In the genomic region with DNA sequence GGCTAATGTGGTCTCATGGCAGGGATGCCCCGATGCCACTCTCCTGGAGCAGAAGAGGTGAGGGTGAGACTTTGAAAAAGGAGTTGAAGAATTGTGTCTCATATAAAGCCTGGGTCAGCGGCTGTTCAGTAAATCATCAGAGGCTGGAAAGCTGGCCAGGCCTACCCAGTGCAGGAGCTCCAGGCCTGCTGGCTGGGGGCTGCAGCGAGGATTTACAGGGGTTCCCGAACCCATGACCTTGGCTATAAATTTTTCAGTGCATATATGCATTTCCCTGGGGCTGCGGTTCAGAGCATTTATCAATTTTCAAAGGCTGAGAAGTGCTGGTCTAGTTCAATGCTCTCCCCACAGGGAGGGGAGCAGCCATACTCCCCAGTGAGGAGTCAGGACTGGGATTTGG, we compare ENCODE assay signal across 27 mouse cellular contexts.
A peak's percentile ranks its signal among the peaks of the same experiment; 100 is the strongest.
DNase-seq lines count a peak whose midpoint lies in the region; ATAC-seq and TF ChIP-seq lines count a peak whose summit lies in the region.
"Had no signal": no experiment of that assay in that cellular context is flagged by ENCODE, and none has a peak within 500 bp of the region (broad histone marks: within the 10 kb centered on the region; RNA-seq: fewer than 3 reads in every experiment).

No protein-coding gene starts in this region.

- H3K27me3 ChIP-seq in hindbrain, embryonic 11.5 days (ENCODE audit: control insufficient read depth, insufficient read depth, low read length): no peaks in the 10 kb centered on the region
- no peaks in the 10 kb centered on the region for H3K27me3 ChIP-seq in hindbrain, embryonic 14.5 days (ENCODE audit: control insufficient read depth, insufficient read depth, low read length)
- H3K27me3 ChIP-seq in kidney, postnatal 0 days (ENCODE audit: insufficient read depth, low read length): no peaks in the 10 kb centered on the region
- no peaks in the 10 kb centered on the region for H3K27me3 ChIP-seq in limb, embryonic 10.5 days (ENCODE audit: low read depth, poor library complexity, severe bottlenecking)
- H3K27me3 ChIP-seq: heart, embryonic 13.5 days; midbrain, embryonic 15.5 days had no signal

- no peak for ATAC-seq in hindbrain, embryonic 11.5 days (ENCODE audit: low FRiP score)
- no peak for ATAC-seq in hindbrain, embryonic 14.5 days (ENCODE audit: low FRiP score)
- ATAC-seq in kidney, postnatal 0 days (replicated peaks; ENCODE audit: low FRiP score, low read depth): no peak
- no peak for ATAC-seq in cerebellum, adult (ENCODE audit: insufficient number of reproducible peaks, low FRiP score, low TSS enrichment)
- ATAC-seq: CD4-positive, CD25-positive, alpha-beta regulatory T cell, adult 4 months; liver, postnatal 0 days; midbrain, embryonic 15.5 days had no signal

- TF ChIP-seq CTCF in kidney, postnatal 0 days (IDR thresholded peaks at IDR 0.05; ENCODE audit: low read depth): no peak

- H3K27ac ChIP-seq in hindbrain, embryonic 11.5 days (ENCODE audit: low read depth, low read length): peak overlapping the region; percentile 17; the same call in 1 of the 2 replicates
- H3K27ac ChIP-seq in hindbrain, embryonic 14.5 days: no peak overlapping the region
- no peak overlapping the region for H3K27ac ChIP-seq in kidney, postnatal 0 days
- 0 out of 2 replicates have a peak overlapping the region, but pooled peaks have one; percentile 8 for H3K27ac ChIP-seq in limb, embryonic 10.5 days
- H3K27ac ChIP-seq: embryonic facial prominence, embryonic 13.5 days; forebrain, embryonic 12.5 days; heart, adult 2 months; heart, embryonic 13.5 days; layer of hippocampus, adult 2 months; limb, embryonic 12.5 days had no signal

- H3K4me3 ChIP-seq in hindbrain, embryonic 11.5 days (ENCODE audit: low read depth, low read length): no peak overlapping the region
- H3K4me3 ChIP-seq in hindbrain, embryonic 14.5 days (replicated peaks; ENCODE audit: low read length): no peak overlapping the region
- no peak overlapping the region for H3K4me3 ChIP-seq in kidney, postnatal 0 days (replicated peaks; ENCODE audit: low read depth, low read length)
- H3K4me3 ChIP-seq in limb, embryonic 10.5 days: no peak overlapping the region
- H3K4me3 ChIP-seq: embryonic facial prominence, embryonic 13.5 days; erythroblast, embryonic 14.5 days; forebrain, embryonic 12.5 days; heart, adult 2 months; heart, embryonic 13.5 days; layer of hippocampus, adult 2 months; limb, embryonic 12.5 days; midbrain, embryonic 15.5 days had no signal

- H3K4me1 ChIP-seq in hindbrain, embryonic 11.5 days (replicated peaks; ENCODE audit: control insufficient read depth, insufficient read depth, low read length): peaks cover 5% of the 10 kb centered on the region
- peaks cover 41% of the 10 kb centered on the region for H3K4me1 ChIP-seq in hindbrain, embryonic 14.5 days (replicated peaks; ENCODE audit: control insufficient read depth, insufficient read depth, low read length)
- no peaks in the 10 kb centered on the region for H3K4me1 ChIP-seq in kidney, postnatal 0 days (replicated peaks; ENCODE audit: insufficient read depth, low read length)
- H3K4me1 ChIP-seq in limb, embryonic 10.5 days: peaks cover 60% of the 10 kb centered on the region

- H3K36me3 ChIP-seq in hindbrain, embryonic 11.5 days (ENCODE audit: control insufficient read depth, insufficient read depth, low read length): no peaks in the 10 kb centered on the region
- no peaks in the 10 kb centered on the region for H3K36me3 ChIP-seq in hindbrain, embryonic 14.5 days (replicated peaks; ENCODE audit: control insufficient read depth, insufficient read depth)
- no peaks in the 10 kb centered on the region for H3K36me3 ChIP-seq in kidney, postnatal 0 days (ENCODE audit: insufficient read depth, low read length)
- no peaks in the 10 kb centered on the region for H3K36me3 ChIP-seq in limb, embryonic 10.5 days
- H3K36me3 ChIP-seq: embryonic facial prominence, embryonic 13.5 days; forebrain, embryonic 12.5 days; heart, embryonic 13.5 days; limb, embryonic 12.5 days; midbrain, embryonic 15.5 days had no signal

- peak overlapping the region; percentile 21; the same call in 1 of the 2 replicates for H3K9ac ChIP-seq in hindbrain, embryonic 11.5 days (ENCODE audit: low read depth, low read length)
- no peak overlapping the region for H3K9ac ChIP-seq in hindbrain, embryonic 14.5 days
- H3K9ac ChIP-seq in kidney, postnatal 0 days (ENCODE audit: low read depth, low read length): no peak overlapping the region
- H3K9ac ChIP-seq: embryonic facial prominence, embryonic 13.5 days; forebrain, embryonic 12.5 days; heart, embryonic 13.5 days; limb, embryonic 12.5 days; liver, postnatal 0 days; midbrain, embryonic 15.5 days had no signal

- H3K4me2 ChIP-seq in hindbrain, embryonic 11.5 days (replicated peaks; ENCODE audit: low read depth, low read length): no peak overlapping the region
- no peak overlapping the region for H3K4me2 ChIP-seq in hindbrain, embryonic 14.5 days (replicated peaks)
- H3K4me2 ChIP-seq in kidney, postnatal 0 days (ENCODE audit: low read length): no peak overlapping the region
- H3K4me2 ChIP-seq: embryonic facial prominence, embryonic 13.5 days; forebrain, embryonic 12.5 days; heart, embryonic 13.5 days; limb, embryonic 12.5 days; liver, embryonic 11.5 days; midbrain, embryonic 15.5 days had no signal

- no peaks in the 10 kb centered on the region for H3K9me3 ChIP-seq in hindbrain, embryonic 11.5 days (ENCODE audit: control insufficient read depth, low read length)
- no peaks in the 10 kb centered on the region for H3K9me3 ChIP-seq in hindbrain, embryonic 14.5 days (ENCODE audit: control insufficient read depth, low read length)
- H3K9me3 ChIP-seq in kidney, postnatal 0 days (replicated peaks; ENCODE audit: low read length): no peaks in the 10 kb centered on the region
- H3K9me3 ChIP-seq in limb, embryonic 10.5 days (replicated peaks): no peaks in the 10 kb centered on the region
- H3K9me3 ChIP-seq: embryonic facial prominence, embryonic 13.5 days; forebrain, embryonic 12.5 days; heart, embryonic 13.5 days; limb, embryonic 12.5 days; midbrain, embryonic 15.5 days had no signal

- no peak for DNase-seq in hindbrain, embryonic 11.5 days (ENCODE audit: low spot score)
- DNase-seq in hindbrain, embryonic 14.5 days (ENCODE audit: low spot score): no peak
- DNase-seq in kidney, postnatal 0 days (ENCODE audit: low spot score): peak; percentile 66
- no peak for DNase-seq in kidney, adult 11 months
- peak; percentile 53 for DNase-seq in embryo, embryonic 10.5 days (ENCODE audit: low spot score)
- no peak for DNase-seq in limb, embryonic 10.5 days (ENCODE audit: low spot score)
- no peak for DNase-seq in thymus, postnatal 36 days
- DNase-seq: adrenal gland, postnatal 25 days; cerebellum, adult 9-10 months; gastrocnemius, postnatal 36 days; heart, adult 2 months; heart, postnatal 14 days; kidney, adult 2 months; liver, postnatal 0 days; lung, postnatal 10 days; right cerebral cortex, postnatal 4 days; thymus, postnatal 4 days had no signal

- 77% methylated on average over 5 of the region's 5 CpGs for WGBS in hindbrain, embryonic 11.5 days
- WGBS in hindbrain, embryonic 14.5 days: 66% methylated on average over 5 of the region's 5 CpGs
- WGBS in kidney, postnatal 0 days: 29% methylated on average over 5 of the region's 5 CpGs
- WGBS in limb, embryonic 10.5 days: 42% methylated on average over 5 of the region's 5 CpGs

Comparison
In these comparisons a context has a peak if more than half of its experiments do, and no peak if none do; other contexts are left out.
1. DNase-seq: peak in kidney, postnatal 0 days (single experiment) and embryo, embryonic 10.5 days (single experiment); none in hindbrain, embryonic 11.5 days (single experiment), hindbrain, embryonic 14.5 days (single experiment), kidney, adult 11 months (single experiment), limb, embryonic 10.5 days (single experiment) and thymus, postnatal 36 days (0 of 2).
2. H3K27ac ChIP-seq: peak in hindbrain, embryonic 11.5 days (single experiment) and limb, embryonic 10.5 days (single experiment); none in hindbrain, embryonic 14.5 days (single experiment) and kidney, postnatal 0 days (single experiment).